Mouse (Mus musculus) lung, embryonic 15.5 days (tissue): ENCODE results near the gene Dlg4. TPM values are rescaled to one million over a fixed set of nuclear protein-coding genes. Genes with fewer than 3 reads are reported as not detected.
A peak's percentile ranks its signal among the peaks of the same experiment; 100 is the strongest.
"Not testable (repeated sequence)": the region's sequence is repeated elsewhere in the genome, so short reads cannot be mapped to it uniquely, and the experiment has no call there.

Experiments used
- ATAC-seq: fragments of 200-750 bp; cut with Nextera tagmentation; 2 replicates; pipeline ENCODE4 v1.8.0; 2017; ENCODE audit warnings: moderate number of reproducible peaks, borderline replicate concordance; ENCODE audit not compliant: low FRiP score, low TSS enrichment; ENCODE audit errors: extremely low read depth
- H3K27ac ChIP-seq: fragments of 300-500 bp; sonication (generic); 2 replicates; pipeline ENCODE4 v1.5.1; 2015; ENCODE audit warnings: moderate library complexity, mild to moderate bottlenecking, inconsistent platforms
- H3K27me3 ChIP-seq: fragments of 300-500 bp; sonication (generic); 2 replicates; pipeline ENCODE4 v1.6.1; 2015; ENCODE audit warnings: inconsistent platforms
- H3K36me3 ChIP-seq: fragments of 300-500 bp; sonication (generic); 2 replicates; pipeline ENCODE4 v1.6.1; 2015; ENCODE audit warnings: inconsistent platforms
- H3K4me1 ChIP-seq: fragments of 300-500 bp; sonication (generic); 2 replicates; pipeline ENCODE4 v1.6.1; 2015; ENCODE audit warnings: inconsistent platforms
- H3K4me2 ChIP-seq: fragments of 300-500 bp; sonication (generic); 2 replicates; pipeline ENCODE4 v1.6.1; 2015; ENCODE audit warnings: inconsistent platforms, mild to moderate bottlenecking, moderate library complexity
- H3K4me3 ChIP-seq: fragments of 300-500 bp; sonication (generic); 2 replicates; pipeline ENCODE4 v1.5.1; 2015; ENCODE audit warnings: mild to moderate bottlenecking, inconsistent platforms
- H3K9ac ChIP-seq: fragments of 300-500 bp; sonication (generic); 2 replicates; pipeline ENCODE4 v1.6.1; 2015; ENCODE audit warnings: inconsistent platforms
- H3K9me3 ChIP-seq: fragments of 300-500 bp; sonication (generic); 2 replicates; pipeline ENCODE4 v1.6.1; 2016; ENCODE audit warnings: inconsistent platforms
- WGBS: fragments of 180-500 bp; shearing (Covaris S2); methylation state at CpG from one replicate; pipeline ENCODE4 v1.1.7; 2015; 5-methylcytosine and 5-hydroxymethylcytosine counted together
- polyA plus RNA-seq: library from polyadenylated mRNA; unstranded; fragments of >200 nt; fragmentation: Nextera tagmentation; extraction: Ambion mirVana; gene quantifications from 2 replicates; pipeline ENCODE4 v1.2.1, GENCODE M21; 2015

Dlg4 gene
- polyA plus RNA-seq, 1 experiment from 2014 or later: 5.6 TPM

GRCm38 (mm10) chr11:70063053-70063452, 46.3 kb downstream of the Dlg4 start:
- Histone ChIP-seq H3K27me3 (no peaks in the 10 kb centered on the region), H3K9me3 (no peaks in the 10 kb centered on the region), H3K4me3 (no peak overlapping the region), H3K36me3 (no peaks in the 10 kb centered on the region), H3K9ac (no peak overlapping the region), H3K4me2 (no peak overlapping the region), H3K27ac (no peak overlapping the region), H3K4me1 (no peaks in the 10 kb centered on the region)
- ATAC-seq: no peak
- WGBS: 68% methylated on average over 3 of the region's 3 CpGs

- 52% methylated on average over 4 of the region's 4 CpGs for WGBS
- H3K4me2 ChIP-seq: no peak overlapping the region
- no peak overlapping the region for H3K9ac ChIP-seq
- H3K4me1 ChIP-seq: no peaks in the 10 kb centered on the region
- H3K27me3 ChIP-seq: no peaks in the 10 kb centered on the region
- no peak for ATAC-seq
- H3K4me3 ChIP-seq: no peak overlapping the region
- H3K9me3 ChIP-seq: no peaks in the 10 kb centered on the region
- no peaks in the 10 kb centered on the region for H3K36me3 ChIP-seq
- H3K27ac ChIP-seq: no peak overlapping the region
Observed at GRCm38 (mm10) chr11:70066701-70067100, 50.0 kb downstream of the Dlg4 start.

GRCm38 (mm10) chr11:70068245-70068644, 51.5 kb downstream of the Dlg4 start:
- no peak for ATAC-seq
- 46% methylated on average over 3 of the region's 3 CpGs for WGBS
- no peaks in the 10 kb centered on the region for H3K27me3 ChIP-seq
- no peak overlapping the region for H3K4me2 ChIP-seq
- no peaks in the 10 kb centered on the region for H3K36me3 ChIP-seq
- no peak overlapping the region for H3K4me3 ChIP-seq
- H3K9me3 ChIP-seq: no peaks in the 10 kb centered on the region
- no peak overlapping the region for H3K27ac ChIP-seq
- no peaks in the 10 kb centered on the region for H3K4me1 ChIP-seq
- no peak overlapping the region for H3K9ac ChIP-seq

GRCm38 (mm10) chr11:70070057-70070456, 53.3 kb downstream of the Dlg4 start:
- ATAC-seq: no peak
- no peak overlapping the region for H3K4me3 ChIP-seq
- H3K4me2 ChIP-seq: no peak overlapping the region
- no peak overlapping the region for H3K27ac ChIP-seq
- no peaks in the 10 kb centered on the region for H3K9me3 ChIP-seq
- H3K9ac ChIP-seq: no peak overlapping the region
- 0 out of 2 replicates have a peak, but pooled peaks cover 3% of the 10 kb centered on the region for H3K4me1 ChIP-seq
- no peaks in the 10 kb centered on the region for H3K27me3 ChIP-seq
- H3K36me3 ChIP-seq: no peaks in the 10 kb centered on the region
- WGBS: 70% methylated on average over 6 of the region's 6 CpGs

GRCm38 (mm10) chr11:70070603-70071002, 53.9 kb downstream of the Dlg4 start:
- not testable (repeated sequence) for H3K27ac ChIP-seq, ATAC-seq
- 69% methylated on average over 3 of the region's 3 CpGs for WGBS

GRCm38 (mm10) chr11:70074379-70075071, 57.8 kb downstream of the Dlg4 start:
- H3K4me1 ChIP-seq: 0 out of 2 replicates have a peak, but pooled peaks cover 3% of the 10 kb centered on the region
- no peaks in the 10 kb centered on the region for H3K9me3 ChIP-seq
- 0 out of 2 replicates have a peak, but pooled peaks have one; percentile 23 for ATAC-seq
- no peak overlapping the region for H3K27ac ChIP-seq
- H3K27me3 ChIP-seq: no peaks in the 10 kb centered on the region
- H3K4me3 ChIP-seq: no peak overlapping the region
- no peaks in the 10 kb centered on the region for H3K36me3 ChIP-seq
- 0 out of 2 replicates have a peak overlapping the region, but pooled peaks have one; percentile 11 for H3K4me2 ChIP-seq
- 32% methylated on average over 17 of the region's 17 CpGs for WGBS
- no peak overlapping the region for H3K9ac ChIP-seq

More at GRCm38 (mm10) chr11:70070603-70071002, 53.9 kb downstream of the Dlg4 start:
- not testable (repeated sequence) for H3K4me2 ChIP-seq, H3K27me3 ChIP-seq, H3K36me3 ChIP-seq, H3K4me1 ChIP-seq, H3K9ac ChIP-seq, H3K9me3 ChIP-seq, H3K4me3 ChIP-seq

GRCm38 (mm10) chr11:70075581-70075980, 58.8 kb downstream of the Dlg4 start:
- no peaks in the 10 kb centered on the region for H3K9me3 ChIP-seq
- 60% methylated on average over 6 of the region's 6 CpGs for WGBS
- 0 out of 2 replicates have a peak, but pooled peaks cover 3% of the 10 kb centered on the region for H3K4me1 ChIP-seq
- no peak for ATAC-seq
- H3K9ac ChIP-seq: no peak overlapping the region
- H3K36me3 ChIP-seq: no peaks in the 10 kb centered on the region
- no peaks in the 10 kb centered on the region for H3K27me3 ChIP-seq
- no peak overlapping the region for H3K4me2 ChIP-seq
- no peak overlapping the region for H3K4me3 ChIP-seq
- H3K27ac ChIP-seq: no peak overlapping the region

GRCm38 (mm10) chr11:70077441-70077840, 60.7 kb downstream of the Dlg4 start:
- Histone ChIP-seq H3K27ac (no peak overlapping the region), H3K4me3 (no peak overlapping the region), H3K4me2 (no peak overlapping the region), H3K27me3 (no peaks in the 10 kb centered on the region), H3K36me3 (no peaks in the 10 kb centered on the region), H3K9me3 (no peaks in the 10 kb centered on the region), H3K4me1 (0 out of 2 replicates have a peak, but pooled peaks cover 3% of the 10 kb centered on the region), H3K9ac (no peak overlapping the region)
- ATAC-seq: no peak
- 7% methylated on average over 1 of the region's 3 CpGs for WGBS

- Histone ChIP-seq H3K27ac (no peak overlapping the region), H3K9me3 (no peaks in the 10 kb centered on the region), H3K27me3 (no peaks in the 10 kb centered on the region), H3K4me3 (no peak overlapping the region), H3K9ac (no peak overlapping the region), H3K4me1 (0 out of 2 replicates have a peak, but pooled peaks cover 3% of the 10 kb centered on the region), H3K4me2 (no peak overlapping the region), H3K36me3 (no peaks in the 10 kb centered on the region)
- WGBS: 49% methylated on average over 6 of the region's 6 CpGs
- ATAC-seq: no peak
Observed at GRCm38 (mm10) chr11:70079175-70079574, 62.4 kb downstream of the Dlg4 start.

GRCm38 (mm10) chr11:70079928-70080327, 63.2 kb downstream of the Dlg4 start:
- Histone ChIP-seq H3K36me3 (no peaks in the 10 kb centered on the region), H3K27me3 (no peaks in the 10 kb centered on the region), H3K4me1 (0 out of 2 replicates have a peak, but pooled peaks cover 1% of the 10 kb centered on the region), H3K4me3 (no peak overlapping the region), H3K4me2 (no peak overlapping the region), H3K27ac (no peak overlapping the region), H3K9me3 (no peaks in the 10 kb centered on the region), H3K9ac (no peak overlapping the region)
- no peak for ATAC-seq
- WGBS: 54% methylated on average over 7 of the region's 7 CpGs

GRCm38 (mm10) chr11:70080803-70081590, 64.3 kb downstream of the Dlg4 start:
- Histone ChIP-seq H3K27ac (no peak overlapping the region), H3K9ac (no peak overlapping the region), H3K36me3 (no peaks in the 10 kb centered on the region), H3K27me3 (no peaks in the 10 kb centered on the region), H3K4me2 (no peak overlapping the region), H3K4me1 (no peaks in the 10 kb centered on the region), H3K4me3 (no peak overlapping the region), H3K9me3 (no peaks in the 10 kb centered on the region)
- WGBS: 75% methylated on average over 15 of the region's 15 CpGs
- ATAC-seq: no peak

- WGBS: 76% methylated on average over 8 of the region's 8 CpGs
- H3K27me3 ChIP-seq: no peaks in the 10 kb centered on the region
- H3K27ac ChIP-seq: no peak overlapping the region
- H3K4me2 ChIP-seq: no peak overlapping the region
- ATAC-seq: no peak
- no peak overlapping the region for H3K9ac ChIP-seq
- H3K9me3 ChIP-seq: no peaks in the 10 kb centered on the region
- H3K4me1 ChIP-seq: no peaks in the 10 kb centered on the region
- H3K36me3 ChIP-seq: no peaks in the 10 kb centered on the region
- H3K4me3 ChIP-seq: no peak overlapping the region
Observed at GRCm38 (mm10) chr11:70084563-70084962, 67.8 kb downstream of the Dlg4 start.
